ENCODE assay signal across 8 mouse cellular contexts in genomic region chr12:55560025-55560690, GRCm38 (mm10). TPM values are rescaled to one million over a fixed set of nuclear protein-coding genes. Genes with fewer than 3 reads are reported as not detected.
A peak's percentile ranks its signal among the peaks of the same experiment; 100 is the strongest.
DNase-seq lines count a peak whose midpoint lies in the region; ATAC-seq lines count a peak whose summit lies in the region.

No protein-coding gene starts in this region.

- 16% methylated on average over 19 of the region's 19 CpGs for WGBS in kidney, embryonic 15.5 days
- 12% methylated on average over 19 of the region's 19 CpGs for WGBS in stomach, embryonic 14.5 days

- H3K4me1 ChIP-seq in kidney, embryonic 15.5 days: peaks cover 4% of the 10 kb centered on the region
- no peaks in the 10 kb centered on the region for H3K4me1 ChIP-seq in stomach, embryonic 14.5 days (ENCODE audit: control insufficient read depth, insufficient read depth, low read length)

- H3K36me3 ChIP-seq in kidney, embryonic 15.5 days: no peaks in the 10 kb centered on the region
- no peaks in the 10 kb centered on the region for H3K36me3 ChIP-seq in stomach, embryonic 14.5 days (ENCODE audit: control insufficient read depth, insufficient read depth, low read length)

- peak overlapping the region; percentile 33 for H3K4me3 ChIP-seq in kidney, embryonic 15.5 days (replicated peaks)
- peak overlapping the region; percentile 27 for H3K4me3 ChIP-seq in stomach, embryonic 14.5 days (ENCODE audit: low read depth, low read length)

- DNase-seq in 416B (ENCODE audit: low read depth): peak; percentile 68
- peak; percentile 8 for DNase-seq in lung, postnatal 14 days
- DNase-seq in layer of hippocampus, postnatal 25 days (ENCODE audit: extremely low spot score in 1 of 2, low spot score in 1 of 2): no peak
- no peak for DNase-seq in spleen, postnatal 10 days (ENCODE audit: low spot score in 2 of 2)

- H3K4me2 ChIP-seq in kidney, embryonic 15.5 days: peak overlapping the region; percentile 62
- H3K4me2 ChIP-seq in stomach, embryonic 14.5 days (replicated peaks; ENCODE audit: low read depth, low read length): peak overlapping the region; percentile 53

- peak; percentile 54 for ATAC-seq in activated CD4-positive, CD25-positive, alpha-beta regulatory T cell, adult 4 months
- ATAC-seq in granulocyte monocyte progenitor cell, adult 5-6 weeks (replicated peaks; ENCODE audit: poor library complexity, severe bottlenecking): peak; percentile 91
- no peak for ATAC-seq in kidney, embryonic 15.5 days (replicated peaks; ENCODE audit: low FRiP score)
- ATAC-seq in stomach, embryonic 14.5 days (ENCODE audit: insufficient number of reproducible peaks, insufficient read depth, low FRiP score, low read depth): no peak

- no peak overlapping the region for H3K27ac ChIP-seq in kidney, embryonic 15.5 days
- no peak overlapping the region for H3K27ac ChIP-seq in stomach, embryonic 14.5 days (ENCODE audit: low read length)

- H3K9ac ChIP-seq in kidney, embryonic 15.5 days: no peak overlapping the region
- no peak overlapping the region for H3K9ac ChIP-seq in stomach, embryonic 14.5 days (replicated peaks; ENCODE audit: low read depth, low read length)

- no peaks in the 10 kb centered on the region for H3K9me3 ChIP-seq in kidney, embryonic 15.5 days (replicated peaks)
- H3K9me3 ChIP-seq in stomach, embryonic 14.5 days (ENCODE audit: control insufficient read depth, low read depth, low read length): no peaks in the 10 kb centered on the region

- no peaks in the 10 kb centered on the region for H3K27me3 ChIP-seq in kidney, embryonic 15.5 days
- H3K27me3 ChIP-seq in stomach, embryonic 14.5 days (ENCODE audit: control insufficient read depth, insufficient read depth, low read length): no peaks in the 10 kb centered on the region

RNA-seq across cellular contexts. Expression of gene Aldoart2, which starts 4.9 kb away (rescaled TPM):
- under 1 TPM in 1 of 2 experiments, not detected in 1; 0.20 TPM for polyA plus RNA-seq in activated CD4-positive, CD25-positive, alpha-beta regulatory T cell, adult 4 months (2017; shearing (Covaris generic))
- total RNA-seq in granulocyte monocyte progenitor cell, adult 5-6 weeks (2014; fragmentation: Nextera tagmentation): not detected in 2 replicates
- not detected in 2 replicates for total RNA-seq in granulocyte monocyte progenitor cell, adult 5-6 weeks (2017)
- not detected in 2 replicates for polyA plus RNA-seq in kidney, embryonic 15.5 days (2015; fragmentation: Nextera tagmentation; extraction: Ambion mirVana)
- polyA plus RNA-seq in stomach, embryonic 14.5 days (2014; fragmentation: Nextera tagmentation; extraction: Ambion mirVana): not detected in 2 replicates
- under 1 TPM in 1 of 2 experiments, not detected in 1; 0.32 TPM for total RNA-seq in layer of hippocampus, postnatal 25 days (2021)

RNA-seq across cellular contexts. Expression of gene Insm2, which starts 39.1 kb away (rescaled TPM):
- polyA plus RNA-seq in activated CD4-positive, CD25-positive, alpha-beta regulatory T cell, adult 4 months (2017; shearing (Covaris generic)): under 1 TPM in 1 of 2 experiments, not detected in 1; 0.12 TPM
- total RNA-seq in granulocyte monocyte progenitor cell, adult 5-6 weeks (2014; fragmentation: Nextera tagmentation): not detected in 2 replicates
- total RNA-seq in granulocyte monocyte progenitor cell, adult 5-6 weeks (2017): not detected in 2 replicates
- 0.68 and 1.6 TPM in 2 replicates for polyA plus RNA-seq in kidney, embryonic 15.5 days (2015; fragmentation: Nextera tagmentation; extraction: Ambion mirVana)
- 0.17 and 0.42 TPM in 2 replicates for polyA plus RNA-seq in stomach, embryonic 14.5 days (2014; fragmentation: Nextera tagmentation; extraction: Ambion mirVana)
- total RNA-seq in layer of hippocampus, postnatal 25 days (2021): under 1 TPM in 1 of 2 experiments, not detected in 1; 0.15 TPM

Comparison
In these comparisons a context has a peak if more than half of its experiments do, and no peak if none do; other contexts are left out.
1. DNase-seq: peak in 416B (single experiment) and lung, postnatal 14 days (single experiment); none in layer of hippocampus, postnatal 25 days (0 of 2) and spleen, postnatal 10 days (0 of 2).
2. ATAC-seq: peak in activated CD4-positive, CD25-positive, alpha-beta regulatory T cell, adult 4 months (single experiment) and granulocyte monocyte progenitor cell, adult 5-6 weeks (single experiment); none in kidney, embryonic 15.5 days (single experiment) and stomach, embryonic 14.5 days (single experiment).